Mouse (Mus musculus) frontal cortex, postnatal 25 days (tissue): Measurements from ENCODE around the gene Mob3a.

Experiments used
- DNase-seq, 2 experiments: peaks; one replicate each; pipeline ENCODE4 v3.0.0; 2022; ENCODE audit warnings: low spot score in 2 of 2

Gene Mob3a

DNA sequence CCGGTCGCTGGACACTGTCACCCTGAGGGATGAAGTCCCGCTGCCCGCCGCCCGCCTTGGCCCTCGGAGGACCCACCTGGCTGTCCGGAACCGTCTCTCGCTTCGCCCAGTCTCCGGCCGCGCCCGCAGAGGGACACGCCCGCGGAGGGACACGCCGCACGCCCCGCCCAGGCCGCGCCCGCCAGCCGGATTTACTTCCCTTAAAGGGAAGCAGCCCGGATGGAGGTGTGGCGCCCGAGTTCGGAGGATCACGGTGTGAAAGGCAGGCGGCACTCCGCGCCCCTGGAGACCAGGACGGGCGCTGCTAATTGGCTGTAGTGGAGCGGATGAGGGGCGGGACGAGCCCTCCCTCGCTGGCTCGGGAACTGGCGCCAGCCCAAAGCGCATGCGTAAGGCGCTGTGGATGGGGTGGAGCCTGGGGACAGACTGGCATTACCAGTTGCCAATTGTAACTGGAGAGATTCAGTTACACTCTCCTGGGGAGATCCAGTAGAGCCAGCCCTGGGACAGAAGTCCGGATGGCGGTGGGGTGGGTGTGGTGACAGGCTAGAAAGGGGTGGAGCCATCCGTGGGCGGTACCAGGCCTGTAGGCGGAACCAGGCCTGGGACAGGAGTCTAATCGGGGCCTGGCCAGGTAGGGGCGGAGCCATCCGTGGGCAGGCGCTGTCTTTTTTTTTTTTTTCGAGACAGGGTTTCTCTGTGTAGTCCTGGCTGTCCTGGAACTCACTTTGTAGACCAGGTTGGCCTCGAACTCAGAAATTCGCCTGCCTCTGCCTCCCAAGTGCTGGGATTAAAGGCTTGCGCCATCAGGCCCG, at the start of gene Mob3a, which contains the start of gene Izumo4:
Gene Mob3a, minus strand, starts transcription at position 257 of the 815 bp plus-strand sequence.
Gene Izumo4, plus strand, starts transcription at position 464 of the 815 bp plus-strand sequence.
- DNase-seq = peak; percentile 94 to 97

- peak; percentile 28 to 48 for DNase-seq
Measured at GRCm38 (mm10) chr10:80751188-80751832, 49.5 kb upstream of the Mob3a start.

GRCm38 (mm10) chr10:80748609-80749008, 46.8 kb upstream of the Mob3a start:
- DNase-seq = no peak

- peak; percentile 37 to 64 for DNase-seq
Measured at GRCm38 (mm10) chr10:80747410-80747809, 45.6 kb upstream of the Mob3a start.

GRCm38 (mm10) chr10:80744262-80744661, 42.5 kb upstream of the Mob3a start:
- DNase-seq = no peak

DNA sequence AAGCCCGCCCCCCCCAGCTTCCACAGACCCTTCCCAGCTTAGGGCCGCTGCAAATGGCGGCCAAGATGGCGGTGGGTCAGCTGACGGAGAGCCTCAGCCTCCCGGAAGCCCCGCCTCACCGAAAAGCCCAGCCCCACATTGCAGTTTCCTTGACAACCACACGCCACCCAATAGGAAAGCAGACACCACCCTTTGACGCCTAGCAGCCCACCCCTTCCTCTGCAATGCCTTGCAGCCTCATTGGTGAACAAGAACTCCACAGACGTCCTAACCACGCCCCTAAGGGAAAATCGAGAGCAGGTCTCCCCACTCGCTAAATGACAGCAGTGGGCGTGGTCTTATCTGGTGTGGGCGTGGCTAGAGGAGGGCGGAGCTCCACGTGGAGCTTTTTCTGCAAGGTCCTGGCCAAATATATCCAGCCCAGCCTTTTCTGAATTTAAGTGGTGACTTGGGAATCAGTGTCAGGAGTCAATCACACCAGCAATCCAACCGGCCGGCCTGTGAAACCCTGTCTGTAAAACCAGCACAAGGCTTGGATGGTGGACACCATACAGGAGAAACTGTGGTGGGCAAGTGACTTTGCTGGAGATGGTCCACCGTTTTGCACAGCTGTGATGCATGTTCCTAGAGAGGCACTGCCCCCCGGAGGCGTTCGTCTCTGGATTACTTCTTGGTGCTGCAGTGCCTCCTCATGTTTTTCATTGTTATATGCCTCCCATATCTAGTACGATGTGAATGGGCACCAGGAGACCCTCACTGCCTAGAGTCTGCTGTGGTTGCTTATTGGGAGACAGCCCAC, 40.6 kb upstream of the Mob3a start, which contains the start of gene Ap3d1:
Gene Ap3d1, minus strand, starts transcription at position 85 of the 799 bp plus-strand sequence.
- peak; percentile 86 to 90 for DNase-seq

DNA sequence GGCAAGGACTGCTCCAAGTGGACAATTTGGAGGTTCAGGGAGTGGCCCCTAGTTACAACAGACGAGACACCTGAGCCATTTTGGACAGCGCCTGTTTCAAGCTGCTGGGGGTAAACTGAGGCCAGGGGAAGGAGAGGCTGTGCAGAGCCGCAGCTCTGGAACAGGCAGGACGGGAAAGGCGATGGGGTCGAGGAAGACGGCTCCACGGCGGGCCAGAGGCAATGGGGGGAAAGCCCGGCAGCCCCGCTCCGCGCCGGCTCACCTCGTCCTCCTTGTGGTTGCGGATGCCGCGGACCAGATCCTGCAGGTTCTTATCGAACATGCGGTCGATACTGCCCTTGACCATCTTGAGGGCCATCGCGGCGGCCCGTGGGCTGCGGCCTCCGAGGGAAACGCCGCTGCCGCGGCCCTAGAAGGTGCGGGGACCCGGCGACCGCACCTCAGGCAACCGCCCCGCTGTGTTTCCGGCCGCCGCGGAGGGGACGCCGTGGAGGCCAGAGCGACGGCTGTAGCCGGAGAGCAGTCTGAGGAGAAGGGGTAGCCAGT, 39.9 kb upstream of the Mob3a start:
- no peak for DNase-seq

GRCm38 (mm10) chr10:80741146-80741545, 39.4 kb upstream of the Mob3a start:
- no peak for DNase-seq

DNA sequence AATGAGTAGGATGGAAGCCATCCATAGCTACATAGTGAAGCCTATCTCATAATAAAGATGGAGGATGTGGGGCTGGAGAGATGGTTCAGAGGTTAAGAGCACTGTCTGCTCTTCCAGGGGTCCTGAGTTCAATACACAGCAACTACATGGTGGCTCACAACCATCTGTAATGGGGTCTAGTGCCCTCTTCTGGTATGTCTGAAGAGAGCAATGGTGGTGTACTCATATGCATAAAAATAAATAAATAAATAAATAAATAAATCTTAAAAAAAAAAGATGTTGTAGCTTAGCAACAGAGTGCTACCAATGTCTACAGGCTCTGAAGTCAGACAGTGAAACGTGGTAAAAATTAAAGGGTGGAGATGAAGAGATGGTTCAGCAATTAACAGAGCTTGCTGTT, 36.9 kb upstream of the Mob3a start:
- DNase-seq = no peak

DNA sequence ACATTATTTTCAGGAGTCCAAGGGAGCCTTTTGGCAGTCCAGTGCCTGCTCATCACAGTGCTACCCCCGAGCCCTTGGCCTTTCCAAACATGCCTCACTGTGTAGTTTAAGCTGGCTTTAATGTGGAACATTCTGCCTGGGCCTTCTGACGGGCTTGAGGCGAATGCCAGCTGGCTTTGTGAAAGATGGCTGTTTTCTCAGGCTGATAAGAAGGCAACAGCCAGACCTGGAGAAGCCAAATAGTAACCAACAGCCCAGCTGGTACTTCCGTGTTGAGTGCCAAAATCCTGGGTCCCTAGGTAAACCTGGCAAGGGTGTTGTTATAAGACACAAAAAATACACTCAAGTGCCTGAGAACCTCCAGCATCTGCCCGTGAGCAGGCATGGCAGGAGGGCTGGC, 35.0 kb upstream of the Mob3a start:
- no peak for DNase-seq

DNA sequence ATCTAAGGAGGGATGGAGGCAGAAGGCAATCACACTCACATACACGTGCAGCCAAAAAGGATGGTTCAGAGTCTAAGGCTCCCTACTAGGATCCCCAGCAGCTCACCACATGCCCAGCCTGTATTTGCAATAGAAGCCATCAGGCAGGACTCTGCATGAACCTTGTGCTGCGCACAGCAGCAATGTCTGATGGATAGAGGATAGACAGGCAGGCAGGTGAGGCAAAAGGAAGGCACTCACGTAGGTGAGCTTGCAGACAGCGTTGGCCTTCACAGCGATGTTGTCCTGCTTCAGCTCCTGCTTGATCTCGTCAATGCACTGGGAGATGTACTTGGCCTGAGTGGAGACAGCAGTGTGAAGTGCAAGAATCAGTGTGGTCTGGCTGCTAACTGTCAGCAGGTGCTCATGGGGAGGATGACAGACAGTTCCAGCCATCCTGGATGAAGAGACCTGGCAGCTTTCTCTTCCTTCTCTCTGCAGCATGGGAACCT, 30.9 kb upstream of the Mob3a start:
- no peak for DNase-seq

DNA sequence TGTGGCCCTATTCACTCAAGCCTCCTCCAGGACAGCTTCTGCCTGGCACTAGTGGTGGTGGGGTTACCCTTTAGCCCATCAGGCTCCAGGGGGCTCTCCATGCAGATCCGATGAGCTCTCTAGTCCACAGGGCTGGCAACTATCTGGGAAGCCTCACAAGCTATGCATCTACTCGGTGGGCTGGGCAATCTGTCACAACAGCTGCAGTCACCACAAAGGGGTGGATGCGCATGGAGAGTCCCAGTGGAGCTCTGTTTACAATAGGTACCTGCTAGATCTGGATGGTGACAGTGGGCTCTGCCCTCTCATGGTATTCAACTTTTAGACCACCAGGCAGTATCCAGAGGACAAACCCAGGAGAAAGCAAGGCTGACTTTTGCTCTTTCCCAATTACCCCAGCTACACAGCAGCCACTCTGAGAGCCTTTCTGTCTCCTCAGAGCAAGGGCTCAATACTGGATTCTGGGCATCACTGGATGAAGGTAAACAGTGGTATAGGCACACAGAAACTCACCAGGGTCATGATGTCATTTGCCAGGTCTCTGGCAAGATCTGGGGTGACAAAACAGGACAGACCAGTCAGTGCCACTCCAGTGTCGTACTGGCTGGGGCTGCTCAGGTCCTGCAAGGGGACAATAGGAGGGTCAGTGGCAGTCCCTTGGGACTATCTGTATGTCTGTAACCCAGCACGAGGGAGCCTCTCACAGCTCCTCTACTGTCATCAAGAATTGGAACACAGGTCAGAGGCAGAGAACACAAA, 25.8 kb upstream of the Mob3a start:
- no peak for DNase-seq

- no peak for DNase-seq
Measured at GRCm38 (mm10) chr10:80717281-80717680, 15.5 kb upstream of the Mob3a start.

GRCm38 (mm10) chr10:80710834-80711233, 9.1 kb upstream of the Mob3a start:
- DNase-seq = no peak

DNA sequence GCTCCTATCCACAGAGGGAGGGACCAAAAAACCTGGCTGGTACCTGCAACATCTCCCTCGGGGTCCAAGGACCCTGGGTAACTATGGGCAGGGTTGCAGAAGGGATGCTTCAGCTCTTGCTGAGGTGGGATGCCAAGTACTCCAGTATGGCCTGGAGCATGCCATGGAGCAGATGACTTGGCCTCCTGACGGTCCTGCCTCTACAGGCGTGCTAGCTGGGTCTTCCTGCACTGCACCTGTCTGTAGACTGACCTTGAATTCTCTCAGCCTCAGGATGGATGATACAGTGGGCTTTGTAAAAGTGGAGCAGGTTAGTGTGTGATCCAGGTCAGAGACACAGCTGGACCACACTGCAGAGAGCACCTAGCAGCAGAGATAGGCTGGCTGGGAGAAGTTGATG, 3.7 kb upstream of the Mob3a start:
- no peak for DNase-seq

DNA sequence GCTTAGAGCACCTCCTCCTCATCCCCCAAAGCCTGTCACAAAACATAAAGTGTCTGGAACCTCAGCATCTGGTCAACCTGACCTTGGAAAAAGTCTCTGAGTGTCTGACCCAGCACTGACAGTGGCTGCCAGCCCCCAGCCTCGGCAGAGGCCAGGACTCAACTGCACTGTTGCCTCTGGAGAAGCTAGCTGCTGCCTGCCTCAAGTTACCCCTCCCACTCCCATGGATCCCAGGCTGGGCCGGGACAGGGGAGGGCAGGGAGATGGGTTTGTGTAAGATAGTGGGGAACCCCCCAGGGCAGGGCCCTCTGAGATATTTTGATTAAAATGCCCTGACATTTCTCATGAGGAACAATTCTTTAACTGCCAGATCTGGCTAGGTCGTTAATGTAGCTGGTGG, 3.3 kb upstream of the Mob3a start:
- DNase-seq = no peak

GRCm38 (mm10) chr10:80704418-80704817, 2.6 kb upstream of the Mob3a start:
- DNase-seq = no peak

DNA sequence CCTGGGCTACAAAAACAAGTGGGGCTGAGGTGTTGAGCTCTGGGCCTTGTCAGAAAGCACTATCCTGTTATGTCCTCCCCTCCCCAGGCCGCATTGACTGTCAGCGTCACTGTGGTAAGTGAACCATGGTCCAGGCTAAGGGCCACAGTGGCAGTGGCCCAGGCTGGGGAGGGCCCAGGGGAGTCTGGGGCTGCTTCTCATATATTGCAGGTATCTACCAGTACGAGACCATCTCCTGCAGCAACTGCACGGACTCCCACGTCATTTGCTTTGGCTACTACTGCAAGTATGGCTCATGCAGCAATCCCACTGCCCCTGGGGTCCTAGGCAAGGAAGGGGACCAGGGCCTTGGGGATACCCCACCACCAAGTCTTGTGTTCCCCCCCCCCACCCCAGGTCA, 1.9 kb upstream of the Mob3a start:
- no peak for DNase-seq

- peak; percentile 82 to 91 for DNase-seq
Measured at GRCm38 (mm10) chr10:80702536-80703390, 986 bp upstream of the Mob3a start.

DNA sequence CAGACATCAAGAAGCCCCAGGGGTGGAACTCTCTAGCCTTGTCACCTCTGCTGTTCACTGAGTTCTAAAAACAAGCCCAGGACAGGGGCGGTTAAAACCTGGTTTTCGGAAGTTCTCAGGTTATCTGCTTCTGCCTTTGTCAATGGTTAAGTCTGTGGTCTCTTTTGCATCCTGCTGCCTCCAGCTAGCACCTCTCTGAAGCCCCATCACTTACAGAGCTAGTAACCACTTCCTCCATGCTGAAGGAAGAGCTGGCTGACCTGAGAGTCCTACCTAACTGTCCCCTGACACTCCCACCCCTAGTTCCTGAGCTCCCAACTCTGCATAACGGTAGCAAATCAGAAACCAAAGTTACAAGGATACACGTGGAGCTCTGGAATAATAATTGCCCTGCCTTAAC, 1.0 kb downstream of the Mob3a start:
- no peak for DNase-seq
